Mouse (Mus musculus) R1 (cell line): Measurements from ENCODE around the gene Eri2.
A peak's percentile ranks its signal among the peaks of the same experiment; 100 is the strongest.
"Not testable (repeated sequence)": the region's sequence is repeated elsewhere in the genome, so short reads cannot be mapped to it uniquely, and the experiment has no call there.

Source experiments
- DNase-seq: peaks from one replicate; pipeline ENCODE4 v3.0.0-alpha.2; 2018; ENCODE audit warnings: low read depth, low spot score

The Eri2 gene

DNA sequence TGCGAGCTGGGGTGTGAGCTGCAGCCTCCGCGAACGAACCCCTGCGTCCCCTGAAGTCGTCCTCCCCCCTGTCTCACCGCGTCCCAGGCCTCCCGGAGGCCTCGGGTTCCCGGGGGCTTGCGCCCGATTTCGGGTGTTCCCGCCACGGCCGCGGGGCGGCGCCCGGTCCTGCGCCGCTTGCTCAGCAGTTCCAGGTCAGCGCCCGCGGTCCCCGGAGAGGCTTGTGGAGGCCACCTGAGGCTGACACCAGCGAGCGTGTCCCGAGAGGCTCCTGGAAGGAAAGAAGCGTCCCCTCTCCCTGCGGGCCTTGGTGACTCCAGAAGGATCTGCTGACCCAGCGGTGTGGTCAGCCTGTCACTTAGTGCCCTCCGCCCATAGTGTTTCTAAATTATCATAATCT, 49.5 kb downstream of the Eri2 start:
- DNase-seq = peak; percentile 35

DNA sequence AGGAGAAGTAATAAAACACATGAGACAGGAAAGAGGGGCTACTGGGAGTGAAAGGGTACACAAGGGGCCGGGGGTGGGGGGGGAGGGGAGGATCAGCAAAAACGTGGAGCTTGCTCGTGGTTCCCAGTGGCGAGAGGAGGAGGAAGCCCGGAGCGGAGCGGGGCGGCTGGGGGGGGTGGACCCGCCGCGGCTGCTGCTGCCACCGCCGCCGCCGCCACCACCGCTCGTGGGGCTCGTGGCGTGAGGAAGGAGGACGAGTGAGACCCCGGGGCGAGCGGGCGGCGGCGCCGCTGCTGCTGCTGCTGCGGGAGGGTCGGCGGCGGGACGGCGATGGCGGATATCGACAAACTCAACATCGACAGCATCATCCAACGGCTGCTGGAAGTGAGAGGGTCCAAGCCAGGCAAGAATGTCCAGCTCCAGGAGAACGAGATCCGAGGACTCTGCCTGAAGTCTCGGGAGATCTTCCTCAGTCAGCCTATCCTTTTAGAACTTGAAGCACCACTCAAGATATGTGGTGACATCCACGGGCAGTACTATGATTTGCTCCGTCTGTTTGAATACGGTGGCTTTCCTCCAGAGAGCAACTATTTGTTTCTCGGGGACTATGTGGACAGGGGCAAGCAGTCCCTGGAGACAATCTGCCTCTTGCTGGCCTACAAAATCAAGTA, 53.9 kb downstream of the Eri2 start:
- DNase-seq = not testable (repeated sequence)

DNA sequence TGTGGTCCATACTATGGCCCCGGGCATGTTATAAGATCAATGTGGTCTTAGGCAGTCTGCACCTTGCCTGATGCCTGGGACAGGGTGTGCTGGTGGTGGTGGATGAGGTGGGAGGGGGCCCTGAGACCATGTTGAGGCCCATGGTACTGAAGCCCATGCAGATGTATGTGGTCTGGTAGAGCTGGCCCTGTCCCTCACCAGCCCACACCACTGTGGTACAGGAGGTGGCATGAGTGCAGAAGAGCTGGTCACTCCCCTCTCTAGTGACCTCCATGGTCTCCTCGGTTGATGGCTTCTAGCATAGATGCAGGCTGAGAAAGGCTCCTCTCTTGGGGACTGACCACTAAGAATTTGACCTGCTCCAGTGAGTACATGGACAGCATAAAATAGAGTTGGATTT, 55.0 kb downstream of the Eri2 start:
- DNase-seq = no peak

DNA sequence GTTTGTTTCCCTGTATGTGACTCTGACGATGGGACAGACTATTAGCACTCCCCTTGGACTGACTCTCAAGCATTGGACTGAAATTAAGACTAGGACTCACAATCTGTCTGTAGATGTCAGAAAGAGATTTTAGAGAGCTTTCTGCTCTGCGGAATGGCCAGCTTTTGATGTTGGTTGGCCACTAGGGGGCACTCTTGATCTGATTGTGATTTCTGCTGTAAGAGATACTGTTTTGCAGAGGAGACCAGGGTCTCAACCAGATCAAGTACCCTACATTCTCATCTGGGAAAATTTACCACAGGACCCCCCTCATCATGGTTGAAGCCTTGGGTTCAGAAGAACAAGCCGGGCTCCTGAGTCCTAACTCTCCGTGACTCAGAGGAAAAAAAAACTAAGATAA, 62.6 kb downstream of the Eri2 start:
- peak; percentile 59 for DNase-seq

DNA sequence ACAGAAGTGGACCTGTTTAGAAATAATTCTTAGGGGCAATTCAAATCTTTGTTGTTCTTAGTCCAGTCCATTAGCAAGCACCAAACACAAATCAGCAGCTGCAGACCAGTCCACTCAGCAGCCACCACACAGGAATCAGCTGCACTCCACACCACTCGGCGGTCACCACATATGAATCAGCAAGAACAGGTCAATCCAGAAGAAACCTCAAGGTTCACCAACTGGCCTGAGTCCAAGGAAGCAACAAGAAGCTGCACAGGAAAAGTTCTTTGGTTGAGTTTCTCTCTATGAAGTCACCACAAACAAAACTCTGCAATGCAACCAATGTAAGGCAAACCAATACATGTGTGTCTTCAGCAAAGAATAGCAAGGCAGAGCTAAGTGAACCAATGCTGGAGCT, 66.2 kb downstream of the Eri2 start:
- DNase-seq = no peak

DNA sequence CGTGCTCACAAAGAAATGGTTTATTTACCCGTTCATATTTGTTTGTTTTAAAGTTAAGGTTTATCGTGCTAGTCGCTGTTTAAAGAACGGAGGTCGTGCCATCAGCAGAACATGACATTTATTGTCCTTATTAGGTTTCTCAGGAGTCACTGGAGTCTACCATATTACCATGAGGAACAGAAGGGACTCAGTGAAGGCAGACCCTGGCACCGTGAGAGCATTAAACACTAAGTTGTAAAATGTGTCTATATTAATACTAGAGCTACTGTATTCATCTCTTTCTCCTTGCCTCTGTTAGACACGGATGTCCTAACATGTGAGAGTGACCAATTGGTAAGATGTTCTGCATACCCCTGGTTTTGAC, 72.9 kb downstream of the Eri2 start:
- no peak for DNase-seq

DNA sequence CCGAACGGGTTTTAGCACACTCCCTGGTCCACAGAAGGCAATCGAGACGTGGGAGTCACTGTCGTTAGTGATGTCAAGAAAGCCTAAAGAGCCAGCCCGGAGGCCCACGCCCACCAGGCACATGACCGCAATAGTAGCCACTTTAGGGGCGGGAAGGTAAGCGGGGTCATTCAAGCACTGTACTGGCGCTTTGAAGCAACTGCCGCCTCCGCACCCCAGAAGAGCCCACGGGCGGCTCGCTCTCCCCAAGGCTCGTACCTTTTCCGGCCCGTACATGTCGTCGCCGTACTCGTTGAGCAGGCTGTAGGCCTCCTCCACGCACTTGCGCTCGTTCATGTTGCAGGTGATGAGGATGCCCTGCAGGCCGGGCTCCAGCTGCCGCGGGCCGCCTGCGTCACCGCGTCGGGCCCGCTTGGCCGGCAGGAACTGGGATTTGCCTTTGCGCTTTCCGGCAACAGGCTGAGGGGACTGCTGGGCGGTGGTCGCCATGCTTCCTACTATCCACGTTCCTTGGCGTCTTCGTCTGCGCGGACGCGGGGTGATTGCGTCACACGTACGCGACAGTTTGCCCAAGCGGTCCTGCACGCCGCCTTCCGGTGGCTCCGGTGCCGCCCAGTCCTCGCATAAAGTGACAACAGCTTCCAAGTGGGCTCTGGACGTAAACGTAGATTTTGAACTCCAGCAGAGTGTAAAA, 73.5 kb downstream of the Eri2 start, which contains the start of gene Thumpd1:
TSS of gene Thumpd1 (minus strand) at position 546 of the 694 bp plus-strand sequence.
- DNase-seq = peak; percentile 91
